Comparison of ENCODE assay signal across 9 mouse cellular contexts in genomic region chr11:60465943-60466380, GRCm38 (mm10). TPM values are rescaled to one million over a fixed set of nuclear protein-coding genes. Genes with fewer than 3 reads are reported as not detected.
DNase-seq lines count a peak whose midpoint lies in the region; ATAC-seq lines count a peak whose summit lies in the region.
"Had no signal": no experiment of that assay in that cellular context is flagged by ENCODE, and none has a peak within 500 bp of the region (broad histone marks: within the 10 kb centered on the region; RNA-seq: fewer than 3 reads in every experiment).

No protein-coding gene starts in this region.

- no peaks in the 10 kb centered on the region for H3K9me3 ChIP-seq in forebrain, embryonic 11.5 days (ENCODE audit: control insufficient read depth, low read length)
- H3K9me3 ChIP-seq in forebrain, embryonic 13.5 days (replicated peaks): no peaks in the 10 kb centered on the region
- H3K9me3 ChIP-seq in intestine, embryonic 15.5 days: no peaks in the 10 kb centered on the region
- H3K9me3 ChIP-seq: neural tube, embryonic 13.5 days had no signal

- no peaks in the 10 kb centered on the region for H3K4me1 ChIP-seq in forebrain, embryonic 11.5 days (replicated peaks; ENCODE audit: control insufficient read depth, insufficient read depth, low read length)
- no peaks in the 10 kb centered on the region for H3K4me1 ChIP-seq in forebrain, embryonic 13.5 days
- no peaks in the 10 kb centered on the region for H3K4me1 ChIP-seq in intestine, embryonic 15.5 days (replicated peaks)
- H3K4me1 ChIP-seq: neural tube, embryonic 13.5 days had no signal

- no peak overlapping the region for H3K4me2 ChIP-seq in forebrain, embryonic 11.5 days (ENCODE audit: low read depth, low read length, severe bottlenecking)
- H3K4me2 ChIP-seq in forebrain, embryonic 13.5 days: no peak overlapping the region
- H3K4me2 ChIP-seq in intestine, embryonic 15.5 days (replicated peaks): no peak overlapping the region
- H3K4me2 ChIP-seq: neural tube, embryonic 13.5 days had no signal

- H3K27ac ChIP-seq in forebrain, embryonic 11.5 days (ENCODE audit: low read depth, low read length): no peak overlapping the region
- no peak overlapping the region for H3K27ac ChIP-seq in forebrain, embryonic 13.5 days
- no peak overlapping the region for H3K27ac ChIP-seq in intestine, embryonic 15.5 days
- H3K27ac ChIP-seq: neural tube, embryonic 13.5 days had no signal

- H3K4me3 ChIP-seq in forebrain, embryonic 11.5 days (ENCODE audit: low read depth, low read length): no peak overlapping the region
- H3K4me3 ChIP-seq in forebrain, embryonic 13.5 days: no peak overlapping the region
- no peak overlapping the region for H3K4me3 ChIP-seq in intestine, embryonic 15.5 days (replicated peaks)
- H3K4me3 ChIP-seq: neural tube, embryonic 13.5 days had no signal

- 96% methylated on average over 2 of the region's 2 CpGs for WGBS in forebrain, embryonic 11.5 days
- WGBS in forebrain, embryonic 13.5 days: 98% methylated on average over 2 of the region's 2 CpGs
- WGBS in intestine, embryonic 15.5 days: 83% methylated on average over 2 of the region's 2 CpGs

- DNase-seq in forebrain, embryonic 11.5 days (ENCODE audit: low spot score): peak; percentile 72
- DNase-seq in ovary, postnatal 36 days (ENCODE audit: low spot score): peak; percentile 44
- no peak for DNase-seq in ovary, postnatal 10 days (ENCODE audit: low spot score)
- peak; percentile 82 for DNase-seq in cerebellum, adult 11-12 months
- peak; percentile 45 for DNase-seq in lung, postnatal 36 days
- DNase-seq in yolk sac, embryonic 10.5 days (ENCODE audit: low spot score): peak; percentile 83

- H3K9ac ChIP-seq in forebrain, embryonic 11.5 days (ENCODE audit: low read length): no peak overlapping the region
- H3K9ac ChIP-seq in forebrain, embryonic 13.5 days: no peak overlapping the region
- H3K9ac ChIP-seq in intestine, embryonic 15.5 days: no peak overlapping the region
- H3K9ac ChIP-seq: neural tube, embryonic 13.5 days had no signal

- H3K36me3 ChIP-seq in forebrain, embryonic 11.5 days (ENCODE audit: control insufficient read depth, insufficient read depth, low read length): peaks cover 2% of the 10 kb centered on the region; the same call in 1 of the 2 replicates
- peaks cover 96% of the 10 kb centered on the region for H3K36me3 ChIP-seq in forebrain, embryonic 13.5 days (ENCODE audit: poor library complexity, severe bottlenecking)
- H3K36me3 ChIP-seq in intestine, embryonic 15.5 days: peaks cover 69% of the 10 kb centered on the region

- H3K27me3 ChIP-seq in forebrain, embryonic 11.5 days (ENCODE audit: control insufficient read depth, insufficient read depth, low read length): no peaks in the 10 kb centered on the region
- no peaks in the 10 kb centered on the region for H3K27me3 ChIP-seq in forebrain, embryonic 13.5 days
- H3K27me3 ChIP-seq in intestine, embryonic 15.5 days (replicated peaks): no peaks in the 10 kb centered on the region
- H3K27me3 ChIP-seq: neural tube, embryonic 13.5 days had no signal

- ATAC-seq in forebrain, embryonic 11.5 days (replicated peaks; ENCODE audit: low FRiP score): no peak
- ATAC-seq in forebrain, embryonic 13.5 days: no peak
- peak; percentile 88 for ATAC-seq in intestine, embryonic 15.5 days

RNA-seq across cellular contexts. Expression of gene Myo15, which starts 3.2 kb away (rescaled TPM):
- 0.08 and 0.27 TPM in 2 replicates for polyA plus RNA-seq in forebrain, embryonic 11.5 days (2014; fragmentation: Nextera tagmentation; extraction: Ambion mirVana)
- 0.03 TPM in 2 replicates for polyA plus RNA-seq in forebrain, embryonic 13.5 days (2015; fragmentation: Nextera tagmentation; extraction: Ambion mirVana)
- 0.18 and 0.19 TPM in 2 replicates for polyA plus RNA-seq in intestine, embryonic 15.5 days (2015; fragmentation: Nextera tagmentation; extraction: Ambion mirVana)

RNA-seq across cellular contexts. Expression of gene Drg2, which starts 11.6 kb away (rescaled TPM):
- 121 and 133 TPM in 2 replicates for polyA plus RNA-seq in forebrain, embryonic 11.5 days (2014; fragmentation: Nextera tagmentation; extraction: Ambion mirVana)
- polyA plus RNA-seq in forebrain, embryonic 13.5 days (2015; fragmentation: Nextera tagmentation; extraction: Ambion mirVana): 100 and 110 TPM in 2 replicates
- polyA plus RNA-seq in intestine, embryonic 15.5 days (2015; fragmentation: Nextera tagmentation; extraction: Ambion mirVana): 96.7 and 101 TPM in 2 replicates

RNA-seq across cellular contexts. Expression of gene Atpaf2, which starts 47.7 kb away (rescaled TPM):
- polyA plus RNA-seq in forebrain, embryonic 11.5 days (2014; fragmentation: Nextera tagmentation; extraction: Ambion mirVana): 40.1 and 51.7 TPM in 2 replicates
- 45.4 and 46.8 TPM in 2 replicates for polyA plus RNA-seq in forebrain, embryonic 13.5 days (2015; fragmentation: Nextera tagmentation; extraction: Ambion mirVana)
- 57.6 and 62.7 TPM in 2 replicates for polyA plus RNA-seq in intestine, embryonic 15.5 days (2015; fragmentation: Nextera tagmentation; extraction: Ambion mirVana)

RNA-seq across cellular contexts. Expression of gene Gid4, which starts 49.0 kb away (rescaled TPM):
- 38.1 and 38.5 TPM in 2 replicates for polyA plus RNA-seq in forebrain, embryonic 11.5 days (2014; fragmentation: Nextera tagmentation; extraction: Ambion mirVana)
- polyA plus RNA-seq in forebrain, embryonic 13.5 days (2015; fragmentation: Nextera tagmentation; extraction: Ambion mirVana): 23.4 and 24.0 TPM in 2 replicates
- polyA plus RNA-seq in intestine, embryonic 15.5 days (2015; fragmentation: Nextera tagmentation; extraction: Ambion mirVana): 24.5 and 24.6 TPM in 2 replicates
